Mouse (Mus musculus): ENCODE results near the gene Rbm5.

DNA sequence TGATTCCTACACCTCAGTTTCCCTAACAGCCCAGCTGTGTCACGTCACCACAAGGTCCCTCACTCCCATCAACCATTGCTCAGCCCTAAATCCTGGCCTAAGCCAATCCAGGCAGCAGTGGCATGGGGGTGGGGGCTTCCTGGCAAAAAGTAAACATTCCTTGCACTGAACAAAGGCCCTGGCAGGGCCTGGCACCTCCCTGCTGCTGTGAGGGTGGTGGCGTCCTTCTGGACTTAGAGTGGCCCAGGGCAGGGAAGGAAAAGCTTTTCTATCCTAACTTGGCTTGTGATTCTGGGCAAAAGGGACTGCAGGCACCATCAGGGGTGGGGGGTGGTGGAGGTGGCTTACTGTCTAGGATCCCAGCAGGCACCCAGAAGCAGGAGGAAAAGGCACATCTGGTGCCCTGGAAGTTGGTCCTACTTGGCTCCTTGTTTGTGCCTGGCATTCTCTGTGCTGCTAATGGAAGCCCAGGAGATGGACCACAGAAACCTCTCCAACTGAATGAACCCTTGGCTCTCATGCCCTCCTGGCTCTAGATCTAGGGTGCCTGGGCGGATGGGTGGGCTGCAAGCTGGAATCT is 68.1 kb downstream of the Rbm5 start:
- TF ChIP-seq CTCF (IDR thresholded peaks at IDR 0.05; ENCODE audit: control insufficient read depth, insufficient read depth, low read length) (no peak), POLR2A (IDR thresholded peaks at IDR 0.05; ENCODE audit: borderline replicate concordance, control insufficient read depth, low read depth, low read length) (no peak)

Data from bone marrow, adult 2 months (tissue).